In genomic region chr4:132387617-132388016, GRCm38 (mm10) we compare ENCODE assay signal across 11 mouse cellular contexts. TPM values are rescaled to one million over a fixed set of nuclear protein-coding genes. Genes with fewer than 3 reads are reported as not detected.
DNase-seq lines count a peak whose midpoint lies in the region; ATAC-seq and TF ChIP-seq lines count a peak whose summit lies in the region.
"Had no signal": no experiment of that assay in that cellular context is flagged by ENCODE, and none has a peak within 500 bp of the region (broad histone marks: within the 10 kb centered on the region; RNA-seq: fewer than 3 reads in every experiment).

No protein-coding gene starts in this region.

- H3K9me3 ChIP-seq in liver, embryonic 11.5 days (ENCODE audit: control insufficient read depth, low read length) = 0 out of 2 replicates have a peak, but pooled peaks cover under 1% of the 10 kb centered on the region
- no peaks in the 10 kb centered on the region for H3K9me3 ChIP-seq in forebrain, embryonic 11.5 days (ENCODE audit: control insufficient read depth, low read length)
- H3K9me3 ChIP-seq: intestine, embryonic 15.5 days had no signal

- H3K79me2 ChIP-seq in liver, adult 2 months (ENCODE audit: control insufficient read depth, insufficient read depth, low read length) = peaks cover 23% of the 10 kb centered on the region; the same call in 1 of the 2 replicates

- no peaks in the 10 kb centered on the region for H3K27me3 ChIP-seq in liver, adult 2 months (ENCODE audit: control insufficient read depth, insufficient read depth, low read length)
- no peaks in the 10 kb centered on the region for H3K27me3 ChIP-seq in liver, embryonic 11.5 days (replicated peaks; ENCODE audit: control insufficient read depth, insufficient read depth, low read length)
- H3K27me3 ChIP-seq in forebrain, embryonic 11.5 days (ENCODE audit: control insufficient read depth, insufficient read depth, low read length) = no peaks in the 10 kb centered on the region
- H3K27me3 ChIP-seq: intestine, embryonic 15.5 days had no signal

- no peak overlapping the region for H3K27ac ChIP-seq in liver, adult 2 months (replicated peaks; ENCODE audit: insufficient read depth, low read depth, low read length)
- no peak overlapping the region for H3K27ac ChIP-seq in liver, embryonic 11.5 days (ENCODE audit: low read depth, low read length)
- no peak overlapping the region for H3K27ac ChIP-seq in forebrain, embryonic 11.5 days (ENCODE audit: low read depth, low read length)
- H3K27ac ChIP-seq: intestine, embryonic 15.5 days had no signal

- no peak overlapping the region for H3K4me2 ChIP-seq in liver, embryonic 11.5 days
- H3K4me2 ChIP-seq in forebrain, embryonic 11.5 days (ENCODE audit: low read depth, low read length, severe bottlenecking) = no peak overlapping the region
- H3K4me2 ChIP-seq: intestine, embryonic 15.5 days; lung, embryonic 14.5 days had no signal

- DNase-seq in liver, adult 2 months (ENCODE audit: extremely low read depth, low read depth, low spot score) = no peak
- no peak for DNase-seq in liver, embryonic 11.5 days (ENCODE audit: low spot score)
- DNase-seq in R1 (ENCODE audit: low read depth, low spot score) = peak; percentile 22
- DNase-seq in heart, adult 9 months (ENCODE audit: low spot score in 2 of 2) = peak; percentile 49 to 69
- DNase-seq in kidney, postnatal 25 days = peak; percentile 32 to 65
- no peak for DNase-seq in forebrain, embryonic 11.5 days (ENCODE audit: low spot score)
- no peak for DNase-seq in right cerebral cortex, postnatal 14 days
- DNase-seq: cerebellum, adult 11 months; lung, embryonic 14.5 days had no signal

- peaks cover 14% of the 10 kb centered on the region for H3K36me3 ChIP-seq in liver, adult 2 months (ENCODE audit: control insufficient read depth, insufficient read depth, low read length)
- peaks cover 13% of the 10 kb centered on the region for H3K36me3 ChIP-seq in liver, embryonic 11.5 days (ENCODE audit: control insufficient read depth, insufficient read depth, low read length)
- H3K36me3 ChIP-seq in forebrain, embryonic 11.5 days (ENCODE audit: control insufficient read depth, insufficient read depth, low read length) = no peaks in the 10 kb centered on the region
- H3K36me3 ChIP-seq: intestine, embryonic 15.5 days had no signal

- no peak overlapping the region for H3K4me3 ChIP-seq in liver, adult 2 months (ENCODE audit: insufficient read depth, low read depth, low read length)
- H3K4me3 ChIP-seq in liver, embryonic 11.5 days (ENCODE audit: low read depth, low read length) = no peak overlapping the region
- H3K4me3 ChIP-seq in forebrain, embryonic 11.5 days (ENCODE audit: low read depth, low read length) = no peak overlapping the region
- H3K4me3 ChIP-seq: intestine, embryonic 15.5 days had no signal

- no peak for TF ChIP-seq CTCF in liver, adult 2 months (IDR thresholded peaks at IDR 0.05; ENCODE audit: low read depth, low read length)

- WGBS in liver, adult 2 months = 65% methylated on average over 5 of the region's 5 CpGs
- 83% methylated on average over 5 of the region's 5 CpGs for WGBS in liver, embryonic 11.5 days
- WGBS in forebrain, embryonic 11.5 days = 87% methylated on average over 5 of the region's 5 CpGs

- ATAC-seq in liver, embryonic 11.5 days (replicated peaks; ENCODE audit: low FRiP score) = no peak
- ATAC-seq in forebrain, embryonic 11.5 days (replicated peaks; ENCODE audit: low FRiP score) = no peak
- ATAC-seq: forebrain, embryonic 16.5 days; intestine, embryonic 15.5 days had no signal

- H3K9ac ChIP-seq in liver, adult 2 months (ENCODE audit: low read depth, low read length) = peak overlapping the region; percentile 16; the same call in 1 of the 2 replicates
- H3K9ac ChIP-seq in liver, embryonic 11.5 days (ENCODE audit: low read depth, low read length) = no peak overlapping the region
- no peak overlapping the region for H3K9ac ChIP-seq in forebrain, embryonic 11.5 days (ENCODE audit: low read length)
- H3K9ac ChIP-seq: intestine, embryonic 15.5 days; lung, embryonic 14.5 days had no signal

- peaks cover 5% of the 10 kb centered on the region; the same call in 1 of the 2 replicates for H3K4me1 ChIP-seq in liver, adult 2 months (ENCODE audit: control insufficient read depth, insufficient read depth, low read length)
- H3K4me1 ChIP-seq in liver, embryonic 11.5 days (replicated peaks; ENCODE audit: control insufficient read depth, insufficient read depth, low read length) = peaks cover 28% of the 10 kb centered on the region
- no peaks in the 10 kb centered on the region for H3K4me1 ChIP-seq in forebrain, embryonic 11.5 days (replicated peaks; ENCODE audit: control insufficient read depth, insufficient read depth, low read length)

- no peak for TF ChIP-seq POLR2A in liver, adult 2 months (IDR thresholded peaks at IDR 0.05; ENCODE audit: extremely low read depth, insufficient read depth, low read length)

RNA-seq across cellular contexts. Expression of gene Rcc1, which starts 34.2 kb away (rescaled TPM):
- 3.0 and 4.2 TPM in 2 replicates for total RNA-seq in liver, adult 2 months (2014; rRNA removed)
- polyA plus RNA-seq in liver, adult 2 months (2012; rRNA removed) = 2.8 and 4.0 TPM in 2 replicates
- 99.8 and 105 TPM in 2 replicates for polyA plus RNA-seq in liver, embryonic 11.5 days (2014; fragmentation: Nextera tagmentation; extraction: Ambion mirVana)
- 93.2 and 103 TPM in 2 replicates for polyA plus RNA-seq in forebrain, embryonic 11.5 days (2014; fragmentation: Nextera tagmentation; extraction: Ambion mirVana)

RNA-seq across cellular contexts. Expression of gene Phactr4, which starts 34.7 kb away (rescaled TPM):
- 6.6 and 8.9 TPM in 2 replicates for total RNA-seq in liver, adult 2 months (2014; rRNA removed)
- 7.2 and 8.0 TPM in 2 replicates for polyA plus RNA-seq in liver, adult 2 months (2012; rRNA removed)
- polyA plus RNA-seq in liver, embryonic 11.5 days (2014; fragmentation: Nextera tagmentation; extraction: Ambion mirVana) = 30.9 and 32.4 TPM in 2 replicates
- 29.3 and 30.5 TPM in 2 replicates for polyA plus RNA-seq in forebrain, embryonic 11.5 days (2014; fragmentation: Nextera tagmentation; extraction: Ambion mirVana)

RNA-seq across cellular contexts. Expression of gene Trnau1ap, which starts 58.3 kb away (rescaled TPM):
- total RNA-seq in liver, adult 2 months (2014; rRNA removed) = 28.3 and 29.5 TPM in 2 replicates
- 11.2 and 12.2 TPM in 2 replicates for polyA plus RNA-seq in liver, adult 2 months (2012; rRNA removed)
- polyA plus RNA-seq in liver, embryonic 11.5 days (2014; fragmentation: Nextera tagmentation; extraction: Ambion mirVana) = 80.1 and 89.3 TPM in 2 replicates
- polyA plus RNA-seq in forebrain, embryonic 11.5 days (2014; fragmentation: Nextera tagmentation; extraction: Ambion mirVana) = 88.9 and 89.5 TPM in 2 replicates

Comparison
In these comparisons a context has a peak if more than half of its experiments do, and no peak if none do; other contexts are left out.
1. RNA of gene Rcc1, which starts 34.2 kb away (polyA plus RNA-seq): 99.8 to 105 TPM in liver, embryonic 11.5 days and 93.2 to 103 TPM in forebrain, embryonic 11.5 days; 2.8 to 4.0 TPM in liver, adult 2 months; every median in the first group is over 10 times any median in the second.
2. DNase-seq: peak in R1 (single experiment), heart, adult 9 months (2 of 2) and kidney, postnatal 25 days (2 of 2); none in liver, adult 2 months (single experiment), liver, embryonic 11.5 days (single experiment), forebrain, embryonic 11.5 days (single experiment) and right cerebral cortex, postnatal 14 days (single experiment).